Mouse (Mus musculus): ENCODE measurements around the gene Timm17b. TPM values are rescaled to one million over a fixed set of nuclear protein-coding genes. Genes with fewer than 3 reads are reported as not detected.

Timm17b gene
- total and polyA plus RNA-seq, 3 experiments, result 107 to 381 TPM; not detected in 1

- H3K4me1 ChIP-seq (ENCODE audit: control insufficient read depth in 1 of 2, insufficient read depth in 2 of 2, low read length in 2 of 2), result peaks cover 5 to 11% of the 10 kb centered on the region in 2 experiments
- H3K9ac ChIP-seq (ENCODE audit: control insufficient read depth, low read depth, low read length, poor library complexity, severe bottlenecking), result peak overlapping the region; percentile 70
- peaks cover 2 to 8% of the 10 kb centered on the region in 2 experiments; a peak in 3 of 4 replicates for H3K36me3 ChIP-seq (ENCODE audit: control insufficient read depth in 1 of 2, insufficient read depth in 2 of 2, low read length in 2 of 2)
- H3K9me3 ChIP-seq (replicated peaks; ENCODE audit: insufficient read depth, low read length), result no peaks in the 10 kb centered on the region
- H3K79me2 ChIP-seq (ENCODE audit: control insufficient read depth, insufficient read depth, low read length, poor library complexity), result no peaks in the 10 kb centered on the region; the same call in 1 of the 2 replicates
- peak overlapping the region; percentile 63 to 80 for H3K4me3 ChIP-seq (ENCODE audit: control insufficient read depth in 1 of 2, insufficient read depth in 1 of 2, low read depth in 2 of 2, low read length in 2 of 2)
- H3K27me3 ChIP-seq (ENCODE audit: control insufficient read depth in 1 of 2, insufficient read depth in 2 of 2, low read length in 2 of 2), result no peaks in the 10 kb centered on the region
- peak; percentile 61 for DNase-seq (ENCODE audit: low read depth, low spot score)
- peak in 1 of 2 experiments; percentile 4; a peak in 1 of 4 replicates for TF ChIP-seq POLR2A (IDR thresholded peaks at IDR 0.05; ENCODE audit: control insufficient read depth in 1 of 2, insufficient read depth in 1 of 2, low read depth in 1 of 2, low read length in 2 of 2, poor library complexity in 1 of 2)
- TF ChIP-seq SMC3 (IDR thresholded peaks at IDR 0.05; ENCODE audit: low read depth, low read length), result no peak
- no peak overlapping the region for H3K27ac ChIP-seq (ENCODE audit: control insufficient read depth, low read depth, low read length)
Measured at GRCm38 (mm10) chrX:7878495-7878894, 20.7 kb upstream of the Timm17b start.

- peak; percentile 84 for DNase-seq (ENCODE audit: low read depth, low spot score)
- Histone ChIP-seq H3K9ac (ENCODE audit: control insufficient read depth, low read depth, low read length, poor library complexity, severe bottlenecking) (no peak overlapping the region), H3K27ac (ENCODE audit: control insufficient read depth, low read depth, low read length) (no peak overlapping the region), H3K36me3 (ENCODE audit: control insufficient read depth in 1 of 2, insufficient read depth in 2 of 2, low read length in 2 of 2) (peaks cover 2 to 8% of the 10 kb centered on the region in 2 experiments; a peak in 2 of 4 replicates), H3K27me3 (ENCODE audit: control insufficient read depth in 1 of 2, insufficient read depth in 2 of 2, low read length in 2 of 2) (no peaks in the 10 kb centered on the region), H3K79me2 (ENCODE audit: control insufficient read depth, insufficient read depth, low read length, poor library complexity) (peaks cover 3% of the 10 kb centered on the region), H3K4me3 (ENCODE audit: control insufficient read depth in 1 of 2, insufficient read depth in 1 of 2, low read depth in 2 of 2, low read length in 2 of 2) (no peak overlapping the region), H3K4me1 (ENCODE audit: control insufficient read depth in 1 of 2, insufficient read depth in 2 of 2, low read length in 2 of 2) (peaks cover 5 to 13% of the 10 kb centered on the region in 2 experiments), H3K9me3 (replicated peaks; ENCODE audit: insufficient read depth, low read length) (no peaks in the 10 kb centered on the region)
- no peak for TF ChIP-seq KAT2A (conservative IDR thresholded peaks at IDR 0.05; ENCODE audit: low read depth, low read length)
- no peak for TF ChIP-seq MYC (IDR thresholded peaks at IDR 0.05; ENCODE audit: low read depth, low read length)
- no peak; the same call in 1 of the 2 replicates for TF ChIP-seq MAZ (IDR thresholded peaks at IDR 0.05; ENCODE audit: low read depth, low read length)
- peak; percentile 62 for TF ChIP-seq RAD21 (IDR thresholded peaks at IDR 0.05; ENCODE audit: low read depth, low read length)
- peak; percentile 28; the same call in 1 of the 2 replicates for TF ChIP-seq NRF1 (IDR thresholded peaks at IDR 0.05; ENCODE audit: insufficient read depth, low read depth, low read length, poor library complexity, severe bottlenecking)
- TF ChIP-seq RCOR1 (IDR thresholded peaks at IDR 0.05; ENCODE audit: low read depth, low read length), result no peak
- peak in 2 of 3 experiments; percentile 72 to 74; a peak in 5 of 6 replicates for TF ChIP-seq CTCF (IDR thresholded peaks at IDR 0.05 in 2 of 3, conservative IDR thresholded peaks at IDR 0.05 in 1 of 3; ENCODE audit: control insufficient read depth in 1 of 3, insufficient read depth in 1 of 3, low read depth in 2 of 3, low read length in 3 of 3, poor library complexity in 1 of 3, severe bottlenecking in 1 of 3)
- peak; percentile 50; the same call in 1 of the 2 replicates for TF ChIP-seq MYB (IDR thresholded peaks at IDR 0.05; ENCODE audit: low read depth, low read length)
- peak; percentile 33; the same call in 1 of the 2 replicates for TF ChIP-seq ZC3H11A (IDR thresholded peaks at IDR 0.05; ENCODE audit: low read depth, low read length)
- TF ChIP-seq MXI1 (IDR thresholded peaks at IDR 0.05; ENCODE audit: low read depth, low read length), result no peak; the same call in 1 of the 2 replicates
- peak; percentile 75 for TF ChIP-seq SIN3A (IDR thresholded peaks at IDR 0.05; ENCODE audit: low read length)
- TF ChIP-seq SMC3 (IDR thresholded peaks at IDR 0.05; ENCODE audit: low read depth, low read length), result peak; percentile 73
- TF ChIP-seq ELF1 (IDR thresholded peaks at IDR 0.05; ENCODE audit: low read depth, low read length), result peak; percentile 12; the same call in 1 of the 2 replicates
Measured at GRCm38 (mm10) chrX:7879819-7880218, 19.3 kb upstream of the Timm17b start.
